Mouse (Mus musculus) hindbrain, postnatal 0 days (tissue): ENCODE measurements around the gene Cflar. TPM values are rescaled to one million over a fixed set of nuclear protein-coding genes. Genes with fewer than 3 reads are reported as not detected.

Experiments used
- ATAC-seq: fragments of 200-750 bp; cut with Nextera tagmentation; 2 replicates; pipeline ENCODE4 v1.8.0; 2017; ENCODE audit warnings: mild to moderate bottlenecking, moderate TSS enrichment, moderate library complexity
- DNase-seq: peaks from one replicate; pipeline ENCODE4 v3.0.0-alpha.2; 2015; ENCODE audit warnings: low spot score
- H3K27ac ChIP-seq: fragments of 300-500 bp; sonication (generic); 2 replicates; pipeline ENCODE4 v1.5.1; 2014; ENCODE audit warnings: mild to moderate bottlenecking
- H3K27me3 ChIP-seq: fragments of 300-500 bp; sonication (generic); 2 replicates; pipeline ENCODE4 v1.6.1; 2014; ENCODE audit warnings: low read length, mixed read lengths; ENCODE audit not compliant: insufficient read depth
- H3K36me3 ChIP-seq: fragments of 300-500 bp; sonication (generic); 2 replicates; pipeline ENCODE4 v1.6.1; 2014; ENCODE audit warnings: low read length, mixed read lengths; ENCODE audit not compliant: insufficient read depth
- H3K4me1 ChIP-seq: fragments of 300-500 bp; sonication (generic); 2 replicates; pipeline ENCODE4 v1.6.1; 2014; ENCODE audit warnings: antibody characterized with exemption, low read length, mixed read lengths; ENCODE audit not compliant: insufficient read depth
- H3K4me2 ChIP-seq: fragments of 300-500 bp; sonication (generic); 2 replicates; pipeline ENCODE4 v1.6.1; 2014; ENCODE audit warnings: low read depth, mild to moderate bottlenecking, low read length, moderate library complexity, mixed read lengths
- H3K4me3 ChIP-seq: fragments of 300-500 bp; sonication (generic); 2 replicates; pipeline ENCODE4 v1.5.1; 2014; ENCODE audit warnings: low read length
- H3K9ac ChIP-seq: fragments of 300-500 bp; sonication (generic); replicated peaks from 2 replicates; pipeline ENCODE4 v1.6.1; 2014; ENCODE audit warnings: mild to moderate bottlenecking, low read length, moderate library complexity, mixed read lengths
- H3K9me3 ChIP-seq: fragments of 300-500 bp; sonication (generic); 2 replicates; pipeline ENCODE4 v1.6.1; 2016; ENCODE audit warnings: low read length, mixed read lengths
- CTCF ChIP-seq: IDR thresholded peaks from 2 replicates; pipeline ENCODE4 v1.5.1; 2016; ENCODE audit warnings: antibody characterized with exemption, control low read depth, low read depth
- WGBS: fragments of 180-500 bp; shearing (Covaris S2); extraction: QIAGEN DNeasy Blood & Tissue Kit; methylation state at CpG from one replicate; pipeline ENCODE4 v1.1.7; 2014; 5-methylcytosine and 5-hydroxymethylcytosine counted together
- polyA plus RNA-seq: library from polyadenylated mRNA; unstranded; fragments of >200 nt; fragmentation: Nextera tagmentation; extraction: Ambion mirVana; gene quantifications from 2 replicates; pipeline ENCODE4 v1.2.1, GENCODE M21; 2015
- total RNA-seq: library from RNA; depleted of rRNA; stranded (reverse); fragments of >200 nt; gene quantifications from 2 replicates; pipeline ENCODE4 v1.2.3, GENCODE M21; 2014; rRNA removed

Cflar gene
- total and polyA plus RNA-seq, 2 experiments from 2014 or later: 22.4 to 24.4 TPM

DNA sequence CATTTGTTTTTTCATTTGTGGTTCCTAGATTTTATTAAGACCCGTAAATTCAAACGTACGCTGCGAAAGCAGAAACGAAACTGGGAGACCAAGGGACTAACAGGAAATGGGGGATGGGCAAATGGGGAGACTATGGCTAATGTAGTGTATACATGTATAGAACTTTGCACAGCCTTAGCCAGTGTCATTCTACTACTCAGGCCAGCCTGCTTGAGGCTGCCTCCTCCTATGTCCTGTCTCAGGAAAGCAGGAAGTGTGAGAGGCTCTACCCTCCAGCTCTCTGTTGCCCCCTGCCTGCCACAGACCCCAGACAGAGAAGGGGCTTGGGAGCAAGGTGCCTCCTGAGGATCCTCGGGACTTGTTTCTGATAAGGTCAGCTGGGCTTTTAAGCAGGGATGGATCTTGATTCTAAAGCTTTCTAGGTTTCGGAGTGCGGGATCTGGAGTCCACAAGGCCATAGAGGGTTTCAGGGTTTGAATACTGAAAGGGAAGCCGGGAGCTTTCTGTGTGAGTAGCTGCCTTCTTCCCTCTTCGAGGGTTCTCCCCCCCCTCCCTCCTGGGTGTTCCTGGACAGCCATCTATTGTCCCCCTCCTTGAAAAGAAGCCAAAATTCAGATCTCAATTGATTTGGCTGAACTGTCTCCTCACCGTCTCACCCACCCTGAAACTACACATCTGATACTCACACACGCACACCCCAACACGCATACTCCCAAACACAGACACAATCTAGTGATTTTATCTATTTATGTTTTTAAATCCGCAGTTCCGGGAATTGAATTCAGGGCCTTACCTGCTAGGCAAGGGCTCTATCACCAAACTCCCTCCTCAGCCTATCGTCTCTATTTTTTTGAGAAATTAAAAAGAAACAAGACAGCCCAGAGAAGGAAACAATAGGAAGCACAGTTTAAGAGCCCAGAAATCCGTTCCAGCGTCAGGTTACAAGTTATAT is 91.3 kb downstream of the Cflar start:
- no peaks in the 10 kb centered on the region for H3K36me3 ChIP-seq
- H3K27ac ChIP-seq: no peak overlapping the region
- H3K4me1 ChIP-seq: no peaks in the 10 kb centered on the region
- DNase-seq (peak; percentile 12), ATAC-seq (no peak)
- no peak overlapping the region for H3K4me3 ChIP-seq
- no peak overlapping the region for H3K4me2 ChIP-seq
- TF ChIP-seq CTCF: peak; percentile 36
- H3K9me3 ChIP-seq: no peaks in the 10 kb centered on the region
- H3K27me3 ChIP-seq: no peaks in the 10 kb centered on the region
- no peak overlapping the region for H3K9ac ChIP-seq
- WGBS: 79% methylated on average over 18 of the region's 18 CpGs

DNA sequence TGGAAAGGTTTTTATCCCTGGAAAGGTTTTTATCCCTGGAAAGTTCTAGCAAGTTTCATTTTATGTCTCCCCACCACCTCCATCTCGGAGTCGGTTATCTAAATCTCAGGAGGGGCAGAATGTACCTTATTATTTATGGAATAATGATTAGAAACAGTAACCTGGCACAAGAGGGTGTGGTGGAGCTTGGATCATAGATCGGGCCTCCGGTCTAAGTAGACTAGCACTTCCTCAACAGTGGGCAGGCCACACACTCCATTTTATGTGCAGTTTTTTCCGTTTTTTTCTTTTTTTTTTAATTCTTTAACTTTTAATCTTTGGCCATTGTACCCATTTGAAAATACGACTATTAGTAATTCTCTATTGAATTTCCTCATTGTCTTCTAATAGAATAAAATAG is 92.2 kb downstream of the Cflar start:
- H3K4me3 ChIP-seq: no peak overlapping the region
- H3K9me3 ChIP-seq: no peaks in the 10 kb centered on the region
- H3K4me2 ChIP-seq: no peak overlapping the region
- no peak for ATAC-seq
- TF ChIP-seq CTCF: no peak
- no peaks in the 10 kb centered on the region for H3K4me1 ChIP-seq
- H3K9ac ChIP-seq: no peak overlapping the region
- H3K36me3 ChIP-seq: no peaks in the 10 kb centered on the region
- H3K27ac ChIP-seq: no peak overlapping the region
- no peak for DNase-seq
- H3K27me3 ChIP-seq: no peaks in the 10 kb centered on the region
- WGBS: 94% methylated on average over 6 of the region's 6 CpGs

DNA sequence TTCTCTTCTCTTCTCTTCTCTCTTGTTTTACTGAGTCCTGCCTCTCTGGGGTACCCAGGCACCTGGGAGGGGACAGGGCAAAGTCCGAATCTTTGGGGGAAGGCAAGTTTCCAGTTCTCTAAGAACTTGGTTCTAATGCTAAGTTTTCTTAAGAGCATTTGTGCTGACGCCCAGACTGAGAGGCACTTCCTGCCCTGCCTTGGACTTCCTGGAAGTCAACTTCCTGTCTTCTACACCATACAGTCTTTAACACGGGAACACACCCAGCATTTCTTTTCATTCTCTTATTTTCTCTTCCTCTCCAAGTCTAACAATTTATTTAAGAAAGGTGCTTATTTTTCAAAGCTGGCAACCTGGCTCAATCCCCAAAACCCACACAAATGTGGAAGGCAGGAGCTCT is 95.3 kb downstream of the Cflar start:
- Histone ChIP-seq H3K4me3 (no peak overlapping the region), H3K4me1 (no peaks in the 10 kb centered on the region), H3K9me3 (no peaks in the 10 kb centered on the region; the same call in 1 of the 2 replicates), H3K27me3 (no peaks in the 10 kb centered on the region), H3K27ac (no peak overlapping the region), H3K4me2 (no peak overlapping the region), H3K9ac (no peak overlapping the region), H3K36me3 (no peaks in the 10 kb centered on the region)
- TF ChIP-seq CTCF: no peak
- WGBS: 80% methylated on average over 3 of the region's 3 CpGs
- ATAC-seq: no peak
- no peak for DNase-seq

Other genes with a start within 250 kb of the Cflar start
- gene Orc2, start 206.4 kb upstream of the Cflar start, total RNA-seq: 82.0 and 236 TPM in 2 replicates
- 20.8 and 23.7 TPM in 2 replicates for gene Orc2, start 206.4 kb upstream of the Cflar start, polyA plus RNA-seq
- gene Fam126b, start 125.2 kb upstream of the Cflar start, total RNA-seq: 13.4 and 16.3 TPM in 2 replicates
- 11.1 and 12.3 TPM in 2 replicates for gene Fam126b, start 125.2 kb upstream of the Cflar start, polyA plus RNA-seq
- gene Ndufb3, start 125.1 kb upstream of the Cflar start, total RNA-seq: 41.2 and 54.6 TPM in 2 replicates
- 232 and 246 TPM in 2 replicates for gene Ndufb3, start 125.1 kb upstream of the Cflar start, polyA plus RNA-seq
- gene Als2cr12, start 15.5 kb upstream of the Cflar start, total RNA-seq: not detected in 2 replicates
- 0.08 TPM in 1 of 2 replicates, not detected in the other for gene Als2cr12, start 15.5 kb upstream of the Cflar start, polyA plus RNA-seq
- 2.8 and 3.0 TPM in 2 replicates for gene Casp8, start 83.9 kb downstream of the Cflar start, total RNA-seq
- gene Casp8, start 83.9 kb downstream of the Cflar start, polyA plus RNA-seq: 5.0 and 5.4 TPM in 2 replicates